Mouse (Mus musculus) hindbrain, embryonic 15.5 days (tissue): ENCODE results near the gene Lpin2. TPM values are rescaled to one million over a fixed set of nuclear protein-coding genes. Genes with fewer than 3 reads are reported as not detected.

Experiments
- polyA plus RNA-seq: library from polyadenylated mRNA; unstranded; fragments of >200 nt; fragmentation: Nextera tagmentation; extraction: Ambion mirVana; gene quantifications from 2 replicates; pipeline ENCODE4 v1.2.1, GENCODE M21; 2015

Lpin2 gene
- polyA plus RNA-seq, 1 experiment from 2014 or later: 42.6 TPM

Other genes starting within 250 kb of the Lpin2 start
- 1.6 TPM in 2 replicates for gene Myom1, start 179.9 kb upstream of the Lpin2 start, polyA plus RNA-seq
- 104 and 120 TPM in 2 replicates for gene Myl12a, start 179.7 kb upstream of the Lpin2 start, polyA plus RNA-seq
- 2.4 TPM in 2 replicates for gene Emilin2, start 129.4 kb downstream of the Lpin2 start, polyA plus RNA-seq